Mouse (Mus musculus): ENCODE data around the gene Anks1.

Gene Anks1

DNA sequence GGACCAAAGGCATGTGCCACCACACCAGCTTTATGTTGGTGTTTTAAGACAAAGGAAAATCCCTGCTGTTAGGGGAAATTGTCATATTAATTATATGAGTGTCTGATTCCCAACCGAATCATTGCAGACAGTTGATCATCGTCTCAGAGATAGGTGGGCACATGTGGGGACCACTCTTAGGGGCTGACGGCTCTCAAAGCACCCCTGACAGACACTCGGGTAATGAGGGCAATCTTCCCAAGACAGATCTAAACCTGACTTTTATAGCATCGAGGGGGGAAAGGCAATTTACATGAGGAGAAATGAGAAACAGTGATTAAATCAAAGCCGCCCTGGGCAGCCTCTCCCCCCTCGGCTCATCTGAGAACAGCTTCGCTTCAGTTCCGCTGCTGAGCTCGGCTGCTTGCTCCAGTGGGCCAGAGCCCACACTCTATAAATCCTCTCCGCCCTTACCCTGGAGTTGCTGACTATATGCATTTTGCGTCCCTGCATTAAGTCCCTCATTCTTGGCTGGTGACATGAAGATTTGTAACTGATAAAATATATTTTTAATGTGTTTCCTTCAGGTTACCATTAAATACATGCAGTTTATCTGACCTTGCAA is 192.3 kb downstream of the Anks1 start:
- DNase-seq, result no peak

GRCm38 (mm10) chr17:28101902-28102319 is 192.8 kb downstream of the Anks1 start:
- DNase-seq, result no peak

DNA sequence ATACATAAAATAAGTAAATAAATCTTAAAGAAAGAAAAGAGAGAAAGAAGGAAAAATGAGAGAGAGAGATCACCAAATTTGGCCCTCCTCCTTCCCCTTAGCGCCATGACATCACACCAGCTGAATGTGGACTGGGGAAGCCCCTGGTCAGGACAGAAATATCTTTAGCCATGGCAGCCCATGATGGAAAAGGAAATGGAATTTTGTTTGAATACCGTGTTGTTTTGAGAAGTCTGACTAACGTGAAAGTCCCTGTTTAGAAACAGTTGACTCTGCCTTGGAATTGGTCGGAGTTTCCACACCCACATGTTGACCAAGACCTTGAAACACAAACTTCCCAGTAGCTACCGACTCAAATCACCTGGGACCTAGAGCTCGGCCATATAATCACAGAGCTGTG is 195.3 kb downstream of the Anks1 start:
- DNase-seq, result no peak

DNA sequence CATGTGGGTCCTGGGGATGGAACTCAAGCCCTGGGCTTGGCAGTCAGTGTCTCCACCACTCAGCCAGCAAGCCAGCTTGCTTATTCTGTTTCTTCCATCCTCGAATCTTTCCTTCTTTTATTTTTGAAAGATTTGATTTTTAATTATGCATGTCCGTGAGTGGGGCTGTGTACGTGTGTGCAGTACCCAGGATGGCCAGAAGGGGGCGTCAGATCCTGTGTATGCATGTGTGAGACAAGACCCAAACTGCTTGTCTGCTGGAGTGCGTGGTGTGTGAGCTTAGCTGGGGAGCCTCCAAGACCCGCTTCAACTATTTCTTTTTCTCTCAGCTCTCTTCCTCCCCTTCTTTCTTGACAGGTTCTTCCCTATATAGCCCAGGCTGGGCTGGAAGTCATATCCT is 197.2 kb downstream of the Anks1 start:
- DNase-seq, result no peak

- no peak for DNase-seq
Observed at GRCm38 (mm10) chr17:28107275-28107674, 198.2 kb downstream of the Anks1 start.

- DNase-seq, result no peak
Observed at GRCm38 (mm10) chr17:28112266-28112665, 203.2 kb downstream of the Anks1 start.
